Mouse (Mus musculus) limb, embryonic 13.5 days (tissue): ENCODE results near the gene Vps41. TPM values are rescaled to one million over a fixed set of nuclear protein-coding genes. Genes with fewer than 3 reads are reported as not detected.

Experiments
- ATAC-seq: fragments of 200-750 bp; cut with Nextera tagmentation; 2 replicates; pipeline ENCODE4 v1.8.0; 2017; ENCODE audit warnings: low read depth, moderate number of reproducible peaks, moderate TSS enrichment; ENCODE audit not compliant: low FRiP score
- H3K27ac ChIP-seq: fragments of 300-500 bp; sonication (generic); 2 replicates; pipeline ENCODE4 v1.5.1; 2015; ENCODE audit warnings: inconsistent platforms, mild to moderate bottlenecking, moderate library complexity
- H3K27me3 ChIP-seq: fragments of 300-500 bp; sonication (generic); 2 replicates; pipeline ENCODE4 v1.6.1; 2015; ENCODE audit warnings: mild to moderate bottlenecking, inconsistent platforms
- H3K36me3 ChIP-seq: fragments of 300-500 bp; sonication (generic); 2 replicates; pipeline ENCODE4 v1.6.1; 2015; ENCODE audit warnings: inconsistent platforms, mild to moderate bottlenecking, moderate library complexity
- H3K4me1 ChIP-seq: fragments of 300-500 bp; sonication (generic); 2 replicates; pipeline ENCODE4 v1.6.1; 2015; ENCODE audit warnings: inconsistent platforms
- H3K4me2 ChIP-seq: fragments of 300-500 bp; sonication (generic); replicated peaks from 2 replicates; pipeline ENCODE4 v1.6.1; 2015; ENCODE audit warnings: inconsistent platforms, mild to moderate bottlenecking, moderate library complexity
- H3K4me3 ChIP-seq: fragments of 300-500 bp; sonication (generic); 2 replicates; pipeline ENCODE4 v1.5.1; 2015; ENCODE audit warnings: moderate library complexity, mild to moderate bottlenecking, inconsistent platforms
- H3K9ac ChIP-seq: fragments of 300-500 bp; sonication (generic); 2 replicates; pipeline ENCODE4 v1.6.1; 2015; ENCODE audit warnings: mild to moderate bottlenecking, inconsistent platforms
- H3K9me3 ChIP-seq: fragments of 300-500 bp; sonication (generic); 2 replicates; pipeline ENCODE4 v1.6.1; 2016; ENCODE audit warnings: inconsistent platforms
- WGBS: fragments of 180-500 bp; shearing (Covaris S2); methylation state at CpG from one replicate; pipeline ENCODE4 v1.1.7; 2015; 5-methylcytosine and 5-hydroxymethylcytosine counted together
- polyA plus RNA-seq: library from polyadenylated mRNA; unstranded; fragments of >200 nt; fragmentation: Nextera tagmentation; extraction: Ambion mirVana; gene quantifications from 2 replicates; pipeline ENCODE4 v1.2.1, GENCODE M21; 2015

Vps41 gene
- polyA plus RNA-seq, 1 experiment from 2014 or later: 71.0 TPM

- no peak for ATAC-seq
- no peaks in the 10 kb centered on the region for H3K9me3 ChIP-seq
- H3K27me3 ChIP-seq: no peaks in the 10 kb centered on the region
- WGBS: 51% methylated on average over 3 of the region's 3 CpGs
- H3K4me1 ChIP-seq: no peaks in the 10 kb centered on the region
- H3K9ac ChIP-seq: no peak overlapping the region
- H3K36me3 ChIP-seq: no peaks in the 10 kb centered on the region
- no peak overlapping the region for H3K4me2 ChIP-seq
- no peak overlapping the region for H3K4me3 ChIP-seq
- H3K27ac ChIP-seq: no peak overlapping the region
Observed at GRCm38 (mm10) chr13:18800434-18800833, 83.3 kb downstream of the Vps41 start.

- no peaks in the 10 kb centered on the region for H3K9me3 ChIP-seq
- no peaks in the 10 kb centered on the region for H3K4me1 ChIP-seq
- ATAC-seq: no peak
- no peak overlapping the region for H3K4me3 ChIP-seq
- no peaks in the 10 kb centered on the region for H3K27me3 ChIP-seq
- 83% methylated on average over 4 of the region's 4 CpGs for WGBS
- H3K9ac ChIP-seq: no peak overlapping the region
- no peak overlapping the region for H3K4me2 ChIP-seq
- H3K27ac ChIP-seq: no peak overlapping the region
- H3K36me3 ChIP-seq: peaks cover 4% of the 10 kb centered on the region; the same call in 1 of the 2 replicates
Observed at GRCm38 (mm10) chr13:18809465-18809864, 92.4 kb downstream of the Vps41 start.

- H3K4me3 ChIP-seq: no peak overlapping the region
- no peaks in the 10 kb centered on the region for H3K27me3 ChIP-seq
- H3K36me3 ChIP-seq: peaks cover 10% of the 10 kb centered on the region
- H3K27ac ChIP-seq: no peak overlapping the region
- H3K9me3 ChIP-seq: no peaks in the 10 kb centered on the region
- 19% methylated on average over 11 of the region's 11 CpGs for WGBS
- H3K4me1 ChIP-seq: no peaks in the 10 kb centered on the region
- H3K4me2 ChIP-seq: no peak overlapping the region
- H3K9ac ChIP-seq: 0 out of 2 replicates have a peak overlapping the region, but pooled peaks have one; percentile 14
- ATAC-seq: peak; percentile 75
Observed at GRCm38 (mm10) chr13:18809978-18810675, 93.0 kb downstream of the Vps41 start.

GRCm38 (mm10) chr13:18824420-18825123, 107.5 kb downstream of the Vps41 start:
- Histone ChIP-seq H3K9ac (no peak overlapping the region), H3K27me3 (no peaks in the 10 kb centered on the region), H3K4me2 (no peak overlapping the region), H3K36me3 (peaks cover 20% of the 10 kb centered on the region), H3K4me3 (no peak overlapping the region), H3K4me1 (no peaks in the 10 kb centered on the region), H3K27ac (no peak overlapping the region), H3K9me3 (no peaks in the 10 kb centered on the region)
- 89% methylated on average over 10 of the region's 10 CpGs for WGBS
- no peak for ATAC-seq

- WGBS: 92% methylated on average over 10 of the region's 10 CpGs
- no peak overlapping the region for H3K27ac ChIP-seq
- no peaks in the 10 kb centered on the region for H3K27me3 ChIP-seq
- no peak overlapping the region for H3K4me2 ChIP-seq
- no peak overlapping the region for H3K4me3 ChIP-seq
- H3K9ac ChIP-seq: no peak overlapping the region
- no peaks in the 10 kb centered on the region for H3K4me1 ChIP-seq
- peaks cover 19% of the 10 kb centered on the region for H3K36me3 ChIP-seq
- no peaks in the 10 kb centered on the region for H3K9me3 ChIP-seq
- no peak for ATAC-seq
Observed at GRCm38 (mm10) chr13:18827029-18827428, 109.9 kb downstream of the Vps41 start.

- Histone ChIP-seq H3K27ac (no peak overlapping the region), H3K4me2 (no peak overlapping the region), H3K9me3 (no peaks in the 10 kb centered on the region), H3K27me3 (no peaks in the 10 kb centered on the region), H3K9ac (no peak overlapping the region), H3K36me3 (peaks cover 9% of the 10 kb centered on the region), H3K4me3 (no peak overlapping the region), H3K4me1 (no peaks in the 10 kb centered on the region)
- 86% methylated on average over 3 of the region's 3 CpGs for WGBS
- ATAC-seq: no peak
Observed at GRCm38 (mm10) chr13:18830486-18830885, 113.4 kb downstream of the Vps41 start.

GRCm38 (mm10) chr13:18839231-18839630, 122.1 kb downstream of the Vps41 start:
- Histone ChIP-seq H3K4me3 (no peak overlapping the region), H3K27ac (no peak overlapping the region), H3K27me3 (no peaks in the 10 kb centered on the region), H3K9ac (no peak overlapping the region), H3K4me2 (no peak overlapping the region), H3K9me3 (no peaks in the 10 kb centered on the region), H3K36me3 (0 out of 2 replicates have a peak, but pooled peaks cover 4% of the 10 kb centered on the region), H3K4me1 (no peaks in the 10 kb centered on the region)
- no peak for ATAC-seq
- 90% methylated on average over 4 of the region's 4 CpGs for WGBS

- Histone ChIP-seq H3K36me3 (peaks cover 5% of the 10 kb centered on the region; the same call in 1 of the 2 replicates), H3K4me1 (no peaks in the 10 kb centered on the region), H3K4me2 (no peak overlapping the region), H3K27ac (no peak overlapping the region), H3K27me3 (no peaks in the 10 kb centered on the region), H3K9me3 (no peaks in the 10 kb centered on the region), H3K9ac (no peak overlapping the region), H3K4me3 (no peak overlapping the region)
- 63% methylated on average over 4 of the region's 4 CpGs for WGBS
- ATAC-seq: no peak
Observed at GRCm38 (mm10) chr13:18840366-18840765, 123.3 kb downstream of the Vps41 start.

- Histone ChIP-seq H3K36me3 (peaks cover 12% of the 10 kb centered on the region), H3K9ac (no peak overlapping the region), H3K4me2 (no peak overlapping the region), H3K4me3 (no peak overlapping the region), H3K27me3 (no peaks in the 10 kb centered on the region), H3K27ac (no peak overlapping the region), H3K9me3 (no peaks in the 10 kb centered on the region), H3K4me1 (no peaks in the 10 kb centered on the region)
- WGBS: 62% methylated on average over 2 of the region's 2 CpGs
- ATAC-seq: no peak
Observed at GRCm38 (mm10) chr13:18841019-18841418, 123.9 kb downstream of the Vps41 start.

GRCm38 (mm10) chr13:18841752-18842282, 124.7 kb downstream of the Vps41 start:
- Histone ChIP-seq H3K4me2 (no peak overlapping the region), H3K4me1 (no peaks in the 10 kb centered on the region), H3K9me3 (no peaks in the 10 kb centered on the region), H3K36me3 (peaks cover 18% of the 10 kb centered on the region), H3K27me3 (no peaks in the 10 kb centered on the region), H3K9ac (no peak overlapping the region), H3K27ac (no peak overlapping the region), H3K4me3 (no peak overlapping the region)
- no peak for ATAC-seq
- 88% methylated on average over 6 of the region's 6 CpGs for WGBS

GRCm38 (mm10) chr13:18842556-18842955, 125.5 kb downstream of the Vps41 start:
- Histone ChIP-seq H3K4me1 (no peaks in the 10 kb centered on the region), H3K27ac (no peak overlapping the region), H3K9me3 (no peaks in the 10 kb centered on the region), H3K27me3 (no peaks in the 10 kb centered on the region), H3K36me3 (peaks cover 20% of the 10 kb centered on the region), H3K9ac (no peak overlapping the region), H3K4me3 (no peak overlapping the region), H3K4me2 (no peak overlapping the region)
- no peak for ATAC-seq
- WGBS: 87% methylated on average over 4 of the region's 4 CpGs

- WGBS: 92% methylated on average over 1 of the region's 1 CpGs
- no peaks in the 10 kb centered on the region for H3K27me3 ChIP-seq
- H3K9ac ChIP-seq: no peak overlapping the region
- no peak overlapping the region for H3K4me2 ChIP-seq
- ATAC-seq: no peak
- H3K36me3 ChIP-seq: peaks cover 24% of the 10 kb centered on the region
- no peak overlapping the region for H3K27ac ChIP-seq
- no peaks in the 10 kb centered on the region for H3K9me3 ChIP-seq
- H3K4me3 ChIP-seq: no peak overlapping the region
- H3K4me1 ChIP-seq: no peaks in the 10 kb centered on the region
Observed at GRCm38 (mm10) chr13:18843546-18843945, 126.5 kb downstream of the Vps41 start.
